ENCODE assay signal across 15 mouse cellular contexts in the genomic region with DNA sequence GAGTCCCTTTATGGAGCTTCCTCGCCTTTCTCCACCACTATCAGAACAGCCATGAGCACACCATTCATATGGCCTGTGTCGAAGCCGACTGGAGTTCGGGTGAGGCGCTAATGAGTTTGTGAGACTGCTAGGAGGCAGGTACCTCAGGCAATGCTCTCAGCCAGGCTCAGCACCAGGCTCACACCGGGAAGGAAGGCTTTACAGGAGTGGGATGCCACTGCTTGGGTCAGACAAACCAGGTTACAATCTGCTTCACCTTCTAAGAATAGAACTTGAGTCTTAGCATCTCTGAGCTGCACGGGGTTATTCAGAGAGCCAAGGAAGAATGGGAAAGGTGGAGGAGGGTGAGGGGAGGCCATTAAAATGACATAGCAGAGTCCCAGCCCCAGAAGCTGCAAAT.
"Had no signal": no experiment of that assay in that cellular context is flagged by ENCODE, and none has a peak within 500 bp of the region (broad histone marks: within the 10 kb centered on the region; RNA-seq: fewer than 3 reads in every experiment).

No protein-coding gene starts in this region.

- H3K36me3 ChIP-seq: limb, embryonic 15.5 days; liver, embryonic 12.5 days had no signal

- DNase-seq: kidney, adult 9 months; kidney, postnatal 10 days; layer of hippocampus, postnatal 36 days; lung, embryonic 14.5 days; lung, postnatal 10 days; lung, postnatal 4 days; midbrain, embryonic 14.5 days; right cerebral cortex, postnatal 4 days; spleen, adult 18-20 months; thymus, adult 18-20 months; thymus, postnatal 25 days had no signal

- H3K4me1 ChIP-seq: liver, embryonic 12.5 days; midbrain, embryonic 10.5 days; neural tube, embryonic 13.5 days had no signal

- H3K4me3 ChIP-seq: limb, embryonic 15.5 days; liver, embryonic 12.5 days; midbrain, embryonic 10.5 days; neural tube, embryonic 13.5 days had no signal

- H3K27me3 ChIP-seq: limb, embryonic 15.5 days; liver, embryonic 12.5 days; neural tube, embryonic 13.5 days had no signal

- H3K27ac ChIP-seq: limb, embryonic 15.5 days; liver, embryonic 12.5 days; midbrain, embryonic 10.5 days; neural tube, embryonic 13.5 days had no signal
